Mouse (Mus musculus) CD8-positive naive resting alpha-beta T cell, adult 2 months (primary cell): ENCODE measurements around the gene Ccdc186.
"Not testable (repeated sequence)": the region's sequence is repeated elsewhere in the genome, so short reads cannot be mapped to it uniquely, and the experiment has no call there.

Experiments used
- DNase-seq, 2 experiments: peaks; one replicate each; pipeline ENCODE4 v3.0.0; 2022; ENCODE audit warnings: low read depth in 2 of 2, low spot score in 2 of 2

Ccdc186 gene

GRCm38 (mm10) chr19:56758311-56758710 lies 63.7 kb downstream of the Ccdc186 start:
- no peak for DNase-seq

DNA sequence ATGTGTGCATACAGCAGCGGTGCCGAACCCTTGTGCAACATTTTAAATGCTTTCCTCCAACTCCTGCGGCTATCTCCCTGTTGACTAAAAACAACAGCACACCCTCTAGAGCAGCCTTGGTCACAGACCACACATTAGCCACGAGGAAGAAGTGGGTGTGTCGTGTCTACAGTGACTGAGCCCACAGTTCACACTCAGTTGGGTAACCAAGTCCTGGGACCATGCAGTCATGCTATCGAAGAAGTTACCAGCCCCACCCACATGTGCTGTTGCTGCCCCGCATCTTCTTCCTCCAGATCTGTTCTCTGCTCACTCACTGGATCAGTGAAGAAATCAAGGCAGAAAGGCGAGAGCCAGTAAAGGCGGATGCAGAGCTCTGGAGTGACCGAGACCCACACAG lies 65.6 kb downstream of the Ccdc186 start:
- DNase-seq, result no peak

DNA sequence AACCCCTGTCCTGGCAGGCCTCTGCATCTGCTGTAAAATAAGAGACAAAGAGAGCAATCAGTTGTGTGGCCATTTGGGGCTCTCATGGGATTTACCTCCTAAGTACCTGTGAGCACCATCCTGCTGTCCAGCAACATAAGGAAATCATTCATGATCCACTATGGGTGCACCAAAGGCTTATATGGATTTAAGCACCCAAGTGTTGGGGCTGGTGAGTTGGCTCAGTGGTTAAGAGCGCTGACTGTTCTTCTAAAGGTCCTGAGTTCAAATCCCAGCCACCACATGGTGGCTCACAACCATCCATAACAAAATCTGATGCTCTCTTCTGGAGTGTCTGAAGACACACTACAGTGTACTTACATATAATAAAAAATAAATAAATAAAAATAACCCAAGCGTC lies 67.5 kb downstream of the Ccdc186 start:
- DNase-seq, result not testable (repeated sequence)

DNA sequence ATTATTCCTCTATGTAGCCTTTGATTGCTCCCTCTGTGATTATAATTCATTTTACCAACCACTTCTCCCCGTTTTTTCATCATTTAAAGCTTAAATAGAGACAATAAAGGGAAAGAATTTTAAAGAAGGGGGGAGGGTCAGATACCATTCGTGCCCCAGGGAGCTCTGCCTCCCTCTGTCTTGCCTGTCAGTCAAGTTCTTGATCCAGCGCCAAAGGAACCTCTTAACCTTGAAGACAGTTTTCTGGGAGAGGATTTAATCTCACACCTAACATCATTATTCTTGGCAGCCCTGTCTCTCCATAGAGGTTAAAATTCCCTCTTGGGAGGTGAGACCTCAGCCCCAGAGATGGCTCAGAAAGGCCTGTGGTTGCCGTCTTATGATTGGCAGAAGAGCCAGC lies 71.3 kb downstream of the Ccdc186 start:
- no peak for DNase-seq

DNA sequence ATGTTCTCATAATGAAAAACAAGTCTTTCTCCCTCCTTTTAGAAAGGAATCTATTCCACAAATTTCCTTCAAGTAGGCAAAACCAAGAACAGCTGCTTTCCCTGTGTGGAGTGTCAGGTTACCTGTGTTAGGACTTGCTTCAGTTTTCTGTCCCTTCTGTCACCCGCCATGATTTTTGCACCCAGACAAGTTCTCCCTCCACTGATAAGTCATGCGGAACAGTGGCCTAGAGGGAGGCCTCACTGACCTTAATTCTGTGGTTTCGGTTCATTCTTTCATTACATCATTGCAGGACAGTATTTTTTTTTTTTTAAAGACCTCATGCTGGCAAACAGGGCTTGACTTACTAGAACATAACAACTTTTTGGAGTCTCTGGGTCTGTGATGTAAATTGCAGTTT lies 72.6 kb downstream of the Ccdc186 start:
- no peak for DNase-seq

DNA sequence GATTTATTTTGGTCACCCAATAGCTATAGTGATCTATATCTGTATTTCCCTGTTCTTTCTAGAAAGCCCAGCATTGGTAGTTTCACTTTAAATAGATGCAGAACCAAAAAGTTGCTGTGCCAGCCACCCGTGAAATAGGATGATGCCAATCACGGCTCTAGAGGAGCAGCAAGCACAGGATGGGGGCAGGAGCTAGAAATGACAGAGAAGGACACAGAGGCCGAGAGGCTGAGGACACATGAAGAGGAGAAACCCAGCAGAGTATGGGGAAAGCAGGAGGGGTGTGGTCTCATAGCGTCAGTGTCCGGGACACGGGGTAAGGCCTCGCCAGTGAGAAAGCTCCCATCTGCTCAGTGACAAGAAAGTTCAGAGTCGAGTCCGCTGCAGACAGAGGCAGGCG lies 74.1 kb downstream of the Ccdc186 start:
- DNase-seq, result no peak

GRCm38 (mm10) chr19:56746618-56747017 lies 75.4 kb downstream of the Ccdc186 start:
- DNase-seq, result no peak

DNA sequence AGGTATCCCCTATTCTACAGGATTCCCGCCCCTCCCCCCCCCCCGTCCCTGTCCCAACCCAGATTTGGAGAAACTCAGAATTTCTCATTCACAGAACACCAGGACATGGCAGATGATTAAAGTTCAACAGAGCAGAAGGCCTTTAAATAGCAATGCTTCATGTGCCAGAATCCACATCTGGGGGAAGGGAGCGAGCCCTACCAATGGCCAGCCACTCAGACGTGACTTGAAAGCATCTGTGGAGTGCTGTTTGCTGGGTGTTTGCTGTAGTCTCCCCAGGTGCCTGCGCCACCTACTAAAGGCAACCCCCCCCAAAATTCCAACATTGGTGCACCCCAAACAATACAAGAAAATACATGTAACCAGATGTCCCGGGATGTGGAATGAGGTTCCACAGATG lies 76.5 kb downstream of the Ccdc186 start:
- no peak for DNase-seq

- DNase-seq, result no peak
These were observed 76.9 kb downstream of the Ccdc186 start for GRCm38 (mm10) chr19:56745061-56745460.
